Mouse (Mus musculus) brain, embryonic 18.5 days (tissue): Measurements from ENCODE around the gene Wdr74.

Source experiments
- DNase-seq: peaks from one replicate; pipeline ENCODE4 v3.0.0-alpha.2; 2012; ENCODE audit warnings: low read depth, low spot score

Gene Wdr74

DNA sequence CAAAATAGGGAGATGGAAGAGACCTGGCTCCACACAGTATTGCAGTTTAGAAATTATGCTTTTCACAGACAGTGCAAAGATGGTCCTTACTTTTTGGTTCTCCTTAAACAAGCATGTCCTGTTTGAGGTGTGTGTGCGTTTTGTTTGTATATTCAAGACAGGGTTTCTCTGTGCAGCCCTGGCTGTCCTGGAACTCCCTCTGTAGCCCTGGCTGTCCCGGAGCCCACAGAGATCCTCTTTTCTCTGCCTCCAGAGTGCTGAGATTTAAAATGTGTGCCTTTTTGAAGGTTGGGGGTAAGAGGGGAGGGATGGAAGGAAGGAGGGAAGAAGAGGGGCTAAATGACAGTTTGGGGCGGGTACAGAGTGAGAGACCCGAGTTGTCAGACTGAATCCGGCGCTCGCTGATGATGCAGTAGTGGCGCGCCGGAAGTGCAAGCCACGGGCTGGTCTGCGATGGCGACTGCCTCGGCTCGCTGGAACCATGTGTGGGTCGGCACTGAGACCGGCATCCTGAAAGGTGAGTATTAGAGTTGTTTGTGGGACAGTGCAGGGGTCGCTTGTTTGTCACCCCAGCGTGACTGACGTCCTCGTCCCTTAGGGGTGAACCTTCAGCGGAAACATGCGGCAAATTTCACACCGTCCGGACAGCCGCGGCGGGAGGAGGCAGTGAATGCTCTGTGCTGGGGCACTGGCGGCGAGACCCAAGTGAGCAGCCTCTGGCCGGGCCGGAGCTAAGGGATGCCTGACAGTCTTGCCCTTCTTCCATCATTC is at the start of gene Wdr74:
Gene Wdr74, plus strand, starts transcription at position 439 of the 771 bp plus-strand sequence.
- DNase-seq: peak; percentile 84

DNA sequence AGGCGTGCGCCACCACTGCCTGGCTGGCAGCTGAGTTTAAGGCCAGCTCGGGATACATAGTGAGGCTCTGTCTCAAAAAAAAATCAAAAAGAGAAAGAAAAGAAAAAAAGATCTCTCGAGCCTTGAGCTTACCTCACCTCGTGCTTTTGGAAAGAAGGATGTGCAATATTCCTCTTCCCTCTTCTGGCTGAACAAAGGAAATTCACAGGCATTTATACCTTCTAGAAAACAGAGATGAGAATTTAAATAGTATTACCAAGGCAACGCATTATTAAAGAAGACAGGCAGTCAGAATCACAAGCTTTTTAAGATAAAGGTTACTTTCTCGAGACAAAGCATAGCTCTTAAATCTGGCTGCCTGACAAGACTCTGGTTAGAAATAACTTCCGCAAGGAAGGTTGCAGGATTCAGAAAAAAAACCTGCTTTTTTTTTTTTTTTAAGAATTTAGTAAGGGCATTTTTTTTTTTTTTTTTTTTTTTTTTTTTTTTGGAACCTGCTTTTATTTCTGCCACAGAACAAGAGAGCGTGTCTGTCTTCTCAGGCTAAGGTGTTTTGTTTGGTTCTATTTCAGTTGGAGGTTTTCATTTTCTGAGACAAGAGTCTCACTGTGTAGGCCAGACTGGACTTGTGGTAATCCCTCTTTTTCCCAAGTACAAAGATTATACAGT is 43.6 kb upstream of the Wdr74 start:
- peak; percentile 49 for DNase-seq

DNA sequence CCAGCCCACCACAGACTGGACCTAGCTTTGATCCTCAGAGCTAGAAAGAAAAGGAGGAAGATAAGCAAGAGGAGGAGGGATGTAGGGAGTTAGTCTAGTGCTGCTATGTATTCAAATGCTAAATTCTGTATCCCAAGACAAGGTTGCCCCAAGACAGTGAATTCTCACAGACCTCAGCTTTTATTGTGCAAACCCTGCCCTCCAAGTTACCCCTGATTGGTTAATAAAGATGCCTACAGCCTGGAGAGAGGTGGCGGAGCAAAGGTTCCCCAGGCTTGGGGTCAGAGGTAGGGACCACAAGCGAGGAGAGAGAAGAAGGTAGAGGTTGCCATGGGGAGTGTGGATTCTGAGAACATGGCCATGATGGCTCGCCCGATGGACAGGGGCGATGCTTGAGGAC is 42.9 kb upstream of the Wdr74 start:
- no peak for DNase-seq

DNA sequence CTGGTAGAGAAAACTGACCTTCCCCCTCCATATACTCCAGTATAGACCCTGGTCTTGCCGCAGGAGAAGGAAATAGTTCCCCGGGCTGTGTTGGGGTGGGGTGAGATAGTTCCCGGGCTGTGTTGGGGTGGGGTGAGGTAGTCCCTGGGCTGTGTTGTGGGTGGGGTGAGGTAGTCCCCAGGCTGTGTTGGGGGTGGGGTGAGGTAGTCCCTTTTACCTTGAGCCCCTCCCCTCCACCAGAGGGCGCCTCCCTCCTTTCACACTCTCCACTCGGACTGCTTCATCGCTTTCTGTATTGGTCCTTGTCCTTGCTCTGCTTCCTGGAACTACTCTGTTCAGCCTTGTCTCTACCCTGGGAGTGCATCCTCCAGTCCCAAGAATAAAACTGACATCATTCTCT is 40.3 kb upstream of the Wdr74 start:
- DNase-seq: no peak

DNA sequence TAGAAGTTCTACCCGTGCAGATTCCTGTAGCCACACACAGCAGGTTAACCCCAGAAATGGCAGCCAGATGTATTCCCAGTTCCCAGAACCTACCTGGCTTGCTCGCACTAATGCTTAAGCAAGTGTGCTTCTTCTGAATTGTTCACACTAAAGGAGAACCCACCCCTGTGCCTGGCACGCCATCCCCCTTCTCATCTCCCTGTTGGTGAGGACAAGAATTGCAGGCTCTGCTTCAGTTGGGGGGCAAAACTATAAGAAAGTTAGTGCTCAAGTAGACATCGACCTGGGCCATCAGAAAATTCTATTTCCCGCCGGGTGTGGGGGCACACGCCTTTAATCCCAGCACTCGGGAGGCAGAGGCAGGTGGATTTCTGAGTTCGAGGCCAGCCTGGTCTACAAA is 36.0 kb upstream of the Wdr74 start:
- no peak for DNase-seq

DNA sequence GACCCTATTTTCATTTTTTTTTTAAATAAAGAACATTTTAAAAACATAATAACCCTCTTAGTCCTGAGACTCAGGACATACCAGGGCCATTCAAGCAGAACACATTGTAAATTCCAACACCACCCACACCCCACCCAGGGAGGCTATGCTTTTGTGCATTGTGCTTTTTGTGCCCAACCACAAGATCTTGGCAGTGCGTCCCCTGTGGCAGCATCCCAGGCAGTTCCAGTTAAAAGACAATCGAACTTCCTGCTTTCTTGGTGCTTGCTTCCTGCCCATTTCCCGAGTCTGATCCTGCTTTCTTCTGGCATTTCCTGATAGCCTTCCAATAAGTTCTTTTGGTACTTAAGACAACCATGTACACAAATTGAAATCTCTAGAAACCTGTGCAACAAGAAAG is 33.2 kb upstream of the Wdr74 start:
- no peak for DNase-seq

DNA sequence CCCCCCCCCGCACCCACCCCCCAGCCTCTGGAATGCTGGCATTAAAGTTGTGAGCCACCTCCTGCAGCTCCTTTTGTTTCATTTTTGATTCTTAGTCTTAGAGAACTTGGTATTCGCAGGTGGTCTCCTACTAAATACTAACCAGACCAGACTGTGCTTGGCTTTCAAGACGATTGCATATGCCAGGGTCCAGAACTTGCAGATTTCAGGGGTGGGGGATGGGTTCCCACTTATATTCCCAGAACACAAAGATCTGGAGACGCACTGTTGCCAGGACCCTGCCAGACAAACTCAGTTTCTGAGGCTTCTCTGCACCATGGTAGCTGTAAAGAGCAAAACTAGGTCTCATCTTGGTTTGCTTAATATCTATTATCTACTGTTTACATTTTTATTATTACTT is 32.1 kb upstream of the Wdr74 start:
- no peak for DNase-seq

DNA sequence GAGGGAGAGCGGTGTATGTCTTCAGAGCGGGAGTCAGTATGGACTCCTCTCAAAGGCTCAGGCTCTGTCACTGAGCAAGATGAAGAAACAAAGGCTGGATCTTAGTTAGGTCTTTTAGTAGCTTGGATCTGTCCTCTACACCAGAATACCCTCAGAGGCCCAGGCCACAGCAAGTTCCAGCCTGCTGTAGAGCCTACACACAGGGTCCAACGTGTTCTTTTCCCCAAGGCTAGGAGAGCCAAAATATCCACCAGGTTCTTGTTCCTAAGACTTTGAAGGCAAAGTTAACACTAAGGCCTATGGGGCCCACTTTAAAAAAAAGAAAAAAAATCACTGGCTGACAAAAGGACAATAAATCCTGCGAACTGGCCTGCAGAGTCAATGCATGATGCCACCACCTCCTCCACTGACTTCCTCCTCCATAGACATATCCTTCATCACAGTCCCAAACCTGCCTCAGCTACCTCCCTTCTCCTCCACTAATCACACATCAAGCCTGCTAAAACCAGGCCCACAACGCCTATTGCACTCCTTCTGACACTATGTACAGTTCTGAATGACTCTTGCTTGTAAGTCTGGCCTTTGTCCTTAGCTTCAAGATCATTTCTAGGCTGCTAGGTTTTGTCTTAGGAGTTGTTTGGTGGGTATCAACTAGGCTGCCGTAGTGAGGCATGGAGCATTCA is 30.5 kb upstream of the Wdr74 start:
- DNase-seq: no peak

DNA sequence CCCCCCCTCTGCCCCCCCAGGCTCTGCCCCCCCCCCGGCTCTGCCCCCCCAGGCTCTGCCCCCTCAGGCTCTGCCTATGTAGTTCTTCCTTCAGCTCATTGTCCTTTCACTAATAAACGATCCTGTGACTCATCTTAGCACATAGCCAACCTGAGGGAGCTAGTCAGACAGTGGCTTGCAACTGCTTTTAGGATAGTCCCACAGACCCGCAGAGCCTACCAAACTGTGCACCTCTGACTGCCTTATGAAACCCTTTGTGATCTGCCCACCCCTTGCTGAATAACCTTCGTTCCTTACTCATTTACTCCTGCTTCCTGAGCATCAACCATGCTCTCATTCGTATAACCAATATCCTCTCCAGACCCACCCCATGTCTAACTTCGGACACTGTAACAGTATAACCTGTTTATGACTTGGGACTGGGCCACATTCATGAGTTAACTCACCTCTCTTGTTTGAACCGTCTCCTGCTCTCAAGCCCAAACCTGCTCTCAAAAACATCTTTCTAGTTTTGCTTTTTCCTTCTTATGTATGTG is 29.4 kb upstream of the Wdr74 start:
- DNase-seq: no peak

DNA sequence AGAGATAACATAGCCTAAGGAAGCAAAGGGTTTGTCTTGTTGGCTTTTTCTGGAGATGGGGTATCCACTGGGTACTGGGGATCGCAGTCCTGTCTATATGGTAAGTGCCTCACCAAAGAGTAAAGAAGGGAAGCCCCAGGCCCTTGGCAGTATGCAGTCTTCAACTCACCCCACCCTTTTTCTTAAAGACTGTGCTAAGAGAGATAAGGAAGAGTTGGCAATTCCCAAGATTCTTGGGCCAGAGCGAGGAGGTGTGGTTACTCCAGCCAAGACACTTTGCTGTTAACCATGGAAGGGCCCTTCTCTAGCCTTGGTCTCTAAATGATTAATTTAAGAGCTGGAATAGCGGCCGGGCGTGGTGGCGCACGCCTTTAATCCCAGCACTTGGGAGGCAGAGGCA is 28.7 kb upstream of the Wdr74 start:
- DNase-seq: no peak

DNA sequence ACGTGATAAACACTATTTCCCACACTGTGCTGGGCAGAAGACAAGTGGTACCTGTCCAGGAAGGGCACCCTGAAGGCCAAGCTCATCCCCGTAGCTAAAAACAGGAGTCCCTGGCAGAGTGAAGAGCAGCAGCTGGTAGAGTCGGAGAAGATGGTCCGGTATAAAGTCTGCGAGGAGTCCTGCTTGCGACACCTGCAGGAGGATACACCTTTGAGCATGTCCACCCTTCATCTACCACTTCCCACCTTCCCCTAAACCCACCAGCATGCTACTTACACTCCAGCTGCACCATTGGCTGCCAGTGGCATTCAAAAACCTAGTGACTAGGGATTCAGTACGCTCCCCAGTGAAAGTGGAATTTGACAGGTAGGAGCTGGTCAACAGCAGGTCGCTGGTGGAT is 26.7 kb upstream of the Wdr74 start:
- DNase-seq: no peak

DNA sequence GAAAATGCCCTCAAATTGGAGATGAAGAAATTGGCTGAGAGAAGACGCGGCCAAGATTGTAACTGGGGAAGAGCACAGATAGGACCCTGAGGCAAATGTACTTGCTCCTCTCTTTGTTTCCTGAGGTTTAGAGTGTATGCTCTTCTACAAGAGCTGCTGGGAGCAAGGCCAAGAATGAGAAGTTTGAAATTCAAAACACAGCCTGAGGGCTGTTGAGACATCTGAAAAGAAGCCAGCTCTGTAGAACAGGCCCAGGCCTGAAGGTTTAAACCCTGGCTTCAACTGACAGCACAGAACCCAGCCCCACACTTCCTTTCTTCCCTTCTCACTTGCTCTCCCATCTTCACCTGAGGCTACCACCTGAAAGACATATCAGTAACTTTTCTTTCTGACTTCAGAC is 25.6 kb upstream of the Wdr74 start:
- DNase-seq: no peak

DNA sequence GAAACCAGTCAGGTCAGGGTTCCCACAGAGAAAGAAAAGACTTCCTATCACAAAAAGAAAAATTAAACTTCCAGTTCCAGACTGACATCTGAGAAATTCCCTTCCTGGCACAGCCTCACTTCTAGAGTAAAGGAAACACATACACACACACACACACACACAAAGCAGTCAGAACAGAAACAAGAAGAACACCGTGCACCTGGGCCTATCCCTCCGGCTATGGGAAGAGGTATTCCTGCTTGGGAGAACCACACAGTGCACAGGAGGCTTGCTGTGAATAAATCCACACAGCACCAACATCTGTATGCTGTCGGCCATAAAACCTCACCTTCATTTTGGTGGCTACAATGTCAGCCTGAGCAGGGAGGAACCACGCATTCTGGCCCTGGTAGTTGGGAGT is 24.1 kb upstream of the Wdr74 start:
- DNase-seq: no peak

DNA sequence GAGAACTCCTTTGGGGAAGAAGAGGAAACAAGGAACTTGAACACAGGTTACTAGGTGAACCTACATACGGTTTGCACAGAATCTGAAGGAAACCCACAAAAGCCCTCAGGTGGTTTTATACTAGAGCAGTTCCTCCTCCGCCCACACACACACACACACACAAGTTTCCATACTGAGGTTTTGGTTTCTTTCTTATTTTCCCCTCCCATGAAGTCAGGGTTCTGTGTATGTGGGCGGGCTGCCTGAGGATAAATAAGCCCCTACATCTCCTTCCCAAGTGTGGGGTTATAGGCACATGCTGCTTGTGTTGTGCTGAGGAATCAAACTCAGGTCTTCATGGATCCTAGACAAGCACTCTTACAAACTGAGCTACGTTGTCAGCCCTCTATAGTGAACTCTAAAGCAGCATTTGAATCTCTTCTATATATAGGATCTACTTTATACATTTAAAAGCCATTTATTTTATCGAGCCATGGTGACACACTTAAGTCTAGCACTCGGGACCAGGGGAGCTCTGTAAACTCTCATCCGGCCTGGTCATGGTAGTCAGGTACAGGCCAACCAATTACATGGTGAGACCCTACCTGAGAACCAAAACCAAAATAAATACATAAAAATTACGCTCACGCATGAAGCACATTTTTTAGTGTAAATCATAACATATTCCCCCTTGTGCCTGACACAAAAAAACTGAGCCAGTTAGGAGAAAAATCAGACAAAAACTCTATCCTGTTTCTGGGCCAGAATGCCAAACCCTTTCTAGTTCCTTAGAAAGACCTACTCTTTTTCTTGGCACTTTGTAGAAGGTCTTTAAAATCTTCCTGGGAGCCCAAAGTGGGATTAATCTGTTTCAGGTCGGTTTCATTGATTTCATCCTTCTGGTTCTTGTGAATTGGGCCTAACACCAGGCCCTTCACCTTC is 23.4 kb upstream of the Wdr74 start:
- DNase-seq: no peak

DNA sequence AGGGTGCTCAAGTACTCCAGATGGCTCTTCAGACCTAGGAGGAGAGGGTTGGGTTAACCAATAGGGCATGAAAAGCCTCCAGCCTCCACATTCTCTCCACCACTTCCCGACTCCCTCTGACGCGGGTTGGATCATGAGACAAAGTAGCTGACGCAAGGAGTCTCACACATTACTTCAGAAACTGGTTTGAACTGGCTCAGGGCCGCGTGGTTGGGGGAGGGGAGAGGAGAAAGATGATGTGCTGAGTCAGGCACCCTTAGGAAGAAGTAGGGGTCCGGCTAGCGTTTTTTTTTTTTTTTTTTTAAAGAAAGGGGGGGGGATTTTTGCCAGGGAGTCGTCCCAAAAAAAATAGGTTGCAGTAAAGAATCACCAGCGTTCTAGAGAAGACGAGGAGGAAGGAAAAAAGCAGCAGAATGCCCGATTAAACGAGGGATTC is 22.7 kb upstream of the Wdr74 start:
- DNase-seq: peak; percentile 45

DNA sequence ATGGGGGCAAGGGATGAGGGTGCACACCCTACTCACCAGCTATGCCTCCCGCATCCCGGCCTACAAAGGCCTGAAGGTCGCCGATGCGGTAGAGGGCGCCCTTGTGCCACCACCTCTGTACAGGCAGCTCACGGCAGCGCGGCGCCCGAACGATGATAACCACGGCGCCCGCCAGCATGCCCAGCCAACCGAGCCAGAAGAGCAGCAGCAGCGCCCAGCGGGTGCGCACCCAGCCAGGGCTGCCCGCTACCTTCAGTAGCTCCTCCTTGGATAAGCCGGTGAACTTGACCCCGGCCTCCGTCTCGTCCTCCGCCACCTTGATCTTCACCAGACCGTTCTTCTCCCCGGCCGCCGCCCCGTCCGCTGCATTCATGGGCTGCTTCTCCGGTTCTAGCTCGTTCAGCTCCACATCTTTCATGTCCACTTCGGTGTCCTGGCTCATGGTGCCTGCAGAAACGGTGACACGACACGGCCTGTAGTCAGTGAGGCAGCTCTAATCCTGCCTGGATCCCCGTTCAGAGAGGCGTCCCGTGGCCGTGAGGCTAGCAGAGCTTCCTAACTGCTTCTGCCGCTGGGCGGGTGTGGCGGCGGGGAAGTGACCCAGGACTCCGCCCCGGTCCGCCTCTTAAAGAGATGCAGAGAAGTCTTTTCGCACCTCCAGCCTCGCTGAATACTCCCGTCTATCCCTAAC is 22.2 kb upstream of the Wdr74 start:
- DNase-seq: peak; percentile 69

DNA sequence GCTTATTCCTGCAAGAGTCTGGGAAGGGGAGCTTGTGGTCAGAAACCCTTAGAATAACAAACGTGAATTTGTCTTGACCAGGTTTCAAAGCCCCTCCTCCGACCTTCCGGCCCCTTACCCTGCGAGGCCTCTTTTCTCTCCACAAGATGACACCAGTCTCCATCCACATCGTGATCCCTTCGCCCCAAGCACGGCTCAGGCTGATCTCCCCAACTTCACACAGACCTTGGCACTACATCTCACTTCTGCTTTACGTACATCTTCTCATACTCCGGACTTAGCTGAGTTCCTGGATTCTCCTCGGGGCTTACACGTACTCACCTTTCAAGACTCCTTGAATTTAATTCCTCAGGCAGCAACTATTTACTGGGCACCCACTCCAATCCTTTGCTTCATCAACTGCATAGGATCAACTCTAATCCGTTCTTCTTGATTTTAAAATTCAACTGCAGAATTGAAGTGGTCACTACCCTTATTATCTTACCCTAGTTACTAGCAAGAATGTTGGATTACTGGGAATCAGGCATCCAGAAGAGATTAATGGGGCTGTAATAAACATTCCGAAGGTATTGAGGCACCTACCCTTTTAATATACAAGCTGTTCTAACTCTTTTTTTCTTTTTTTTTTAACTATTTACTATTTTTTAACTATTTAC is 21.5 kb upstream of the Wdr74 start:
- DNase-seq: no peak

DNA sequence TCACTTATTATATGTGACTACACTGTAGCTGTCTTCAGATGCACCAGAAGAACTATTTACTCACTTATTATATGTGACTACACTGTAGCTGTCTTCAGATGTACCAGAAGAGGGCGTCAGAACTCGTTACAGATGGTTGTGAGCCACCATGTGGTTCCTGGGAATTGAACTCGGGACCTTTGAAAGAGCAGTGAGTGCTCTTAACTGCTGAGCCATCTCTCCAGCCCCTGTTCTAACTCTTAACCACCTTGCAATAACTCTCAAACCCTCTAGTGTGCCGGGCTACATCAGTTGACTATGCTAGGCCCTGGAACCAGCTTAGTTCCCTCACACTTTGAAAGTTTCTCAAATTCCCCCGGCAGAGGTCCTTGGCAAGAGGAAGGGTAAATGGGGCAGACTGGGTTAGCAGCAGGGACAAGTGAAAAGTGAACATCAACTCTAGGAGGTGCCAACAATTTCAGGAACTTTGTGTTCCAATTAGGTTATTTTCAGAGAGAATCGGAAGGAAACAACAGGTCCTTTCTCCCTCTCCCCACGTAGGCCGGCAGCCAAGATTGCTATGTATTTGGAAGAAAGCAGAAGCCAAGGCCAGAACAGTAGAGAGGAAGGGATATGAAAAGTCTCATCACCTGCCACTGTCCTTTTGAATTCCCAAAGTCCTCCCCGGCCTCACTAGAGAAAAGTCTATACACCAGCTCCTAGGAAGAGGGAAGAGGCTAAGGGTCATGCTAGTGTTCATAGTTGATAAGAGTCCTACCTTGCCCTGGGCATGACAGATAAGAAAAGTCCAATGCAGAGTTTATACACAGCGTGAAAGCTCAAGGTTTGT is 20.8 kb upstream of the Wdr74 start:
- no peak for DNase-seq
